Mouse (Mus musculus) layer of hippocampus, postnatal 10 days (tissue): ENCODE results near the gene Cish. TPM values are rescaled to one million over a fixed set of nuclear protein-coding genes. Genes with fewer than 3 reads are reported as not detected.

Source experiments
- DNase-seq, 2 experiments: peaks; one replicate each; pipeline ENCODE4 v3.0.0; 2021; ENCODE audit warnings: low spot score in 2 of 2
- total RNA-seq, 2 experiments: library from RNA; stranded (reverse); gene quantifications; 2 replicates each; pipeline ENCODE4 v1.2.3; 2021

Cish gene
- total RNA-seq, 2 experiments from 2014 or later: 5.9 to 10.0 TPM

DNA sequence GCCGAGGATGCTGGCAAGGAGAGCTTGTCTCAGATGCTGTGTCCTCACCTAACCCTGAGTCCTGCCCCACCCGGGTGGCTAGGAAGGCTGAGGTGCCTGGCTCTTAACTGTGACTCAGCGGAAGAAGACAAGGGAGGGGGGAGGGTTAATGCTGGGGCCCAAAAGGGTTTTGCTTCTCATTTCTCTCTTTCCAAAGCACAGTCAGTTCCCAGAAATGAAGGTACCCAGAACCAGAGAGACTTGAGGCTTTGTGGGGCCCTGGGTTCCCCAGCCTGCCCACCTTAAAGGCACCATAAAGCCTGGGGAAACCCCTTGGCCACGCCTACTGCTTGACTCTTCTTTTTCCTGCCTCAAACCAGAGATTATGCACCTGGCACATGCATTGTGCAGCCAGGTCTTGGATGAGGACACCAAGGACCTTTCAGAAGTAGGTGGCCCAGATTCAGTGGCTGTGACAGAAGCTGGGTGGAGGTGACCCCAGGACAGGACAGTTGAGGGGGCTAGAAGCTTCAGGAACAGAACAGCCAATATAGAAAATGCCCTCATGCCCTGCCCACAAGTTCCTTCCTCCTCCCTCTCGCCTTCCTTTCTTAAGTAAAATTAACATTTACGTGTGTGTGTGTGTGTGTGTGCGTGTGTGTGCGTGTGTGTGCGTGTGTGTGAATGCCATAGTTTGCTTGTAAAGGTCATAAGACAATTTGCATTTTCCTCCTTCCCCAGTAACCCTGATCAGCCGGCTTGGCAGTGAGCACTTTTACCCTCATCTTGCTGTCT, 17.2 kb downstream of the Cish start:
- no peak for DNase-seq

DNA sequence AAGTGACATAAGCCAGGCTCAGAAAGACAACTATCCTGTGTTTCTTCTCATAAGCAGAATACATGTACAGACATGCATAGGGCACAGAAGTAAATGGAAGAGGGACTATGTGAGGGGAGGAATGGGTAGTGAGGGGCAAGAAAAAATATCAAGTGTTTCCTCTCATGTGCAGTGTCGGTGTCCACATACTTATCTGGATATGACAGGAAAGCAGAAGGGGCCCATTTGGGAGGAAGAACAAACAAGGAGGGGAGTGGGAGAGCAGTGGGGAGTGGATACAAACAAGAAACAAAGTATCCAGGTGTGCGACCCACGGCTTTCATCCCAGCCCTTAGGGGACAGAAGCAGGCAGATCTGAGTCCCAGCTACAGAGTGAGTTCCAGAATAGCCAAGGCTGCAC, 18.1 kb downstream of the Cish start:
- DNase-seq: no peak

GRCm38 (mm10) chr9:107315791-107316190, 20.0 kb downstream of the Cish start:
- no peak for DNase-seq

GRCm38 (mm10) chr9:107322461-107323050, 26.7 kb downstream of the Cish start:
- DNase-seq: no peak

DNA sequence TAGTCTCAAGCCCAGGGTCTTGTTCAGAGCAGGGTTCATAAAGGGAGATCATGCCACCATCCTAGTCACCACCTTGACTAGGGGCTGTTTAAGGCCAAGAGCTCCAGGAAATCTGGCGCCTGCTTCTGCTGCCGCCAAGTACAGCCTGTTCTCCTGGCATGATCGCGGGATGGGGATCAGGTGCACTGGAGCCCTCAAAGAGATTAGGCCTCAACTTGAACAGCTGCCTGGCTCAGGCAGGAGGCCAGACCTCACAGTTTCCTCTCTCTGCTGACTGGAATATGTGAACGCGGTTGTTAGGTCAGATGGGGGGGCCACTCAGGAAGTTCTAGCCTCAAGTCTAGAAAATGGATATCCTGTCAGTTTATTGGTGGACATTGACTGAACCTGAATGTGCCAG, 27.7 kb downstream of the Cish start:
- DNase-seq: peak; percentile 52 to 61

- no peak for DNase-seq
Observed at GRCm38 (mm10) chr9:107324799-107325561, 29.2 kb downstream of the Cish start.

DNA sequence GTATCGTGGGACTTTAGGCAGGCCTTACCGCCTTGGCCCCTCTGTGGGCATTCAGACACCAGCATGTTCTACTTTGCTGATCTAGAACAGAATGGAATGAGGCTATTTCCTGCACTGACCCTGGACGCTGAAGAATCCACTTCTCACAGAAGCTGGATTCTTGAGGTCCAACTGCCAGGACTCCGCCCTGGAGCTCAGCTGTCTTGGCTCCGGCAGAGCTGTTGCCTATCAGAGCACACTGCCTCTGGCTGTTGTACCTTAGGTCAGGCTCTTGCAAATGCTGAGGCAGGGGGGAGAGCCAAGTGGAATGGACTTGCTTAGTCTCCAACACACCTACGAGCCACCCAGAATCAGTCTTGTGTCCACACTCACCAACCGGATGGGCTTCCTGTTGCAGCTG, 30.1 kb downstream of the Cish start:
- no peak for DNase-seq

DNA sequence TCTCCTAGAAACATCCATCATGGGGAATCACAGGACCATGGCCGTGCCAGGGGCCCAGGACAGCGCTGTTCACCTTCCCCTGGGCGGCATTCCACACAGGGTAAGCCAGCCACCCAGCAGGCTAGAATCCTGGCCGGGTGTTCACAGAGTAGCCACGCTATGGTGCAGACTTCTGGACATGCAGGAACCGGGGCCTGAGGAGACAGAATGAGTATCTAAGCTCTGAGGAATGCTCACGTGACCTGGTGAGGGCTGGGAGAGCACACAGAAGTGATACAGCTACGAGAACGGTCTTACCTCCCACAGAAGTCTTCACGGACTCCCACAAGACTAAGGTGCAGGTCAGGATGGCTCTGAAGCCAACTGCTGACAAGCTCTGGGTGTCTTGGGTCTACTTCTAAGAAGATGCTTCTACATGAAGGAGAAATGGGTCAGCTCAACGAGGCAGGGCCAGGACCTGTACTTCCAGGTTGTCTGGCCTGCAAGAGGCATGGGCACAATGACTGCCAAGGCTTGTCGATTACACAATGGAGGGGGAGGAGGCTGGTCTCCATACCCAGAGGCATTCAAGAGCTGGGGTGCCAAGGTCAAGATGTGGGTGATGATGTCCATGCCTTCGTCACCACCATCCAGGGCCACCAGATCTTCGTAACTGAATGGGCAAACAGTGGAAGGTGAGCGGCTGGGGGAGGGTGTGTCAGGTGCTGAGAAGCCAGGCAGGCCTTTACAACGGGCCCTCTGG, 32.2 kb downstream of the Cish start:
- no peak for DNase-seq

GRCm38 (mm10) chr9:107330791-107331190, 35.0 kb downstream of the Cish start:
- DNase-seq: no peak

DNA sequence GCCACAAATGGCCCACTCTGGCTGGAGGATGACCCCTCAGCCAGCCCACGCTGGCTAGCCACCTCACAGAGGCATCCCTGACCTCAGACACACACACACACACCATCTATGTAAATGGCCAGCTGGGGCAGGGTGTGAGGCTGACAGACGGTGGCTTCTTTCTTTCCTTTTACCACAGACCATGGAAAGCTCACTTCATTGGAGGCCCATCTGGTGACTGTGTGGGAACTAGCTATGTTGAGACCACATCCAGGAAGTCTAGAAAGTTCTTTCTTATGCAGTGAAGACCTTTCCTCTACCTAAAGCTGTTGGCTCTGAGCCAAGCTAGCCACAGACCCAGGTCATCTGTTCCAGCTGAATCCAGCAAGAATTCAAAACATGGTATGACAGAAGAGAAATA, 37.9 kb downstream of the Cish start:
- no peak for DNase-seq

- no peak for DNase-seq
Observed at GRCm38 (mm10) chr9:107334356-107334755, 38.5 kb downstream of the Cish start.

GRCm38 (mm10) chr9:107335046-107335445, 39.2 kb downstream of the Cish start:
- no peak for DNase-seq

DNA sequence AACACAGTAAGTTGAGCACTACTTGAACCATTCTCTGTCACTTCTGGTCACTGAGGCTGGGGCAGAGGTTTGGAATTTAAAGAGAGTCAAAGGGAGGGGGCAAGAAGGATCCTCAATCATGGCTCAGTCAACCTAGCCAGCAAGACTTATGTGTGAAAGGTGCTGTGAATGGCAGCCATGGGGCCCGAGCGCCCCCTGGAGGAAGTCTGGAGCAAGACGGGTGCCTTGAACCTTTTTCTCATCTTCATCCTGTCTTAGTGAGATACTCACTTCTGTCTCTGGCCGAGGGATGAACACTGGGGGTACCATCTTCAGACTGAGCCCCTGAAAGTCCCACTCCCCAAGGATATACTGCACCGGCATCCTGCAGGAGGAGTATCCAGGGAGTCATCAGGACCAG, 40.1 kb downstream of the Cish start:
- DNase-seq: peak; percentile 65 to 71

DNA sequence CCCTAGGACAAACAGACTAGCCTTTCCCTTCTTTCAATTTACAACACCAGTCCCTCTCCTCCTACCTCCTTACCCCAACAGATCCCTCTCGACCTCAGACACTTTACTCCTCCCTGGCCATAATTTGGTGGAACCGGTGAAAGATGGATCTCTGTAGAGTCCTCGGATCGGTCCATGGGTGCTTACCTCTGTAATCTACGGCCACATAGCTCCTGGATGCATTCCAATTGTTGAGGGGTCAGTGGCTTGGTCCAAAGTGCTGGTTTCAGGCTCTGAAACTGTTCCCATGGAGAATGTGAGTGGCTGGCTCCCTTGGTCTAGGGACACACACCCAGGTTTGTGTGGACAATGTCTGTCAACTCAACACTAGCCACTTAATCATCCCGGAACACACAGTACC, 40.6 kb downstream of the Cish start:
- no peak for DNase-seq

DNA sequence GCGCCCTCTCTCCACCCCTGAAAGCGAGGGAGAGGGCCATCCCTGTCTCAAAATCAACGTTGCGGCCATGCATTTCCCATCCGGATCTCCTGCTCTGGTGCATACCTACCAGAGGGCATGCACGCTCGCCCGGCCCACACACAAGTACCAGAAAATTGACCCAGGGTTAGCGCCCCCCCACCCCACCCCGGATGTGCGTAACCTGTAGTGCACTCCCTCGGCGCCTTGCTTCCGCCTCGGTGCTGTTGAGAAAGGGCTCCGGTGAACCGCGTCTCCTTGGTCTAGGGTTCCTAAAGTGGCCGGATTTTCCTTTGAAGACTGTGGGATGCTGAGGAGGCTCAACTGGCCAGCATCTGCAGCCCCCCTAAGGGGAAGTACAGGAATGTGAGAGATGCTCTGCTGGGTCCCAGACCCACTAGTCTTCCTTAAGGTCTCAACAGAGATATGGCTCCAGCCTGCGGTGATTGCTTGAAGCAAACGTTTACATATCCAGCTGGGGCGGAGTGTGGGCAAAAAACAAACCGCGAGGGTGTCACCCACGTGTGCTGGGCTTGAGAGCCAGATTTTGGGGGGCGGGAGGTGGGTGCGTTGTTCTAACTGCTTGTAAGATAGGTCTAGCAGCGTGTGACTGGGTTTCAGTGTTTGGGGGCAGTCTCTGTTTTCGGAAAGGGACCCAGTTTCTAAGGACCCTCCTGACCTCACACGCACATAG, 42.5 kb downstream of the Cish start, which contains the start of gene Hemk1:
Hemk1 (minus strand) TSS at position 179 of the 712 bp plus-strand sequence.
- DNase-seq: peak; percentile 79 to 85

GRCm38 (mm10) chr9:107340267-107340859, 44.5 kb downstream of the Cish start, which contains the start of gene 6430571L13Rik:
Gene 6430571L13Rik, plus strand, starts transcription at chr9:107340602.
- peak; percentile 96 for DNase-seq

GRCm38 (mm10) chr9:107340911-107341645, 45.3 kb downstream of the Cish start:
- DNase-seq: no peak

GRCm38 (mm10) chr9:107342201-107342709, 46.4 kb downstream of the Cish start:
- no peak for DNase-seq
